Mouse (Mus musculus): ENCODE data around the gene Cacna1a. TPM values are rescaled to one million over a fixed set of nuclear protein-coding genes. Genes with fewer than 3 reads are reported as not detected.

Cacna1a gene
- polyA plus RNA-seq, 1 experiment from 2014 or later = 6.7 TPM

- Histone ChIP-seq H3K27ac (ENCODE audit: low read length) (no peak overlapping the region), H3K4me2 (replicated peaks; ENCODE audit: low read depth, low read length) (no peak overlapping the region), H3K27me3 (ENCODE audit: control insufficient read depth, insufficient read depth, low read length) (no peaks in the 10 kb centered on the region), H3K4me1 (ENCODE audit: control insufficient read depth, insufficient read depth, low read length) (no peaks in the 10 kb centered on the region), H3K9me3 (ENCODE audit: control insufficient read depth, low read depth, low read length) (no peaks in the 10 kb centered on the region), H3K4me3 (ENCODE audit: low read depth, low read length) (no peak overlapping the region), H3K9ac (replicated peaks; ENCODE audit: low read depth, low read length) (no peak overlapping the region), H3K36me3 (ENCODE audit: control insufficient read depth, insufficient read depth, low read length) (no peaks in the 10 kb centered on the region)
- 70% methylated on average over 10 of the region's 10 CpGs for WGBS
- ATAC-seq (ENCODE audit: insufficient number of reproducible peaks, insufficient read depth, low FRiP score, low read depth) = no peak
These were observed 47.1 kb downstream of the Cacna1a start for GRCm38 (mm10) chr8:84435370-84435769.

- 94% methylated on average over 7 of the region's 7 CpGs for WGBS
- no peak overlapping the region for H3K4me2 ChIP-seq (replicated peaks; ENCODE audit: low read depth, low read length)
- H3K9ac ChIP-seq (replicated peaks; ENCODE audit: low read depth, low read length) = no peak overlapping the region
- ATAC-seq (ENCODE audit: insufficient number of reproducible peaks, insufficient read depth, low FRiP score, low read depth) = no peak
- no peaks in the 10 kb centered on the region for H3K9me3 ChIP-seq (ENCODE audit: control insufficient read depth, low read depth, low read length)
- H3K27ac ChIP-seq (ENCODE audit: low read length) = no peak overlapping the region
- no peaks in the 10 kb centered on the region for H3K27me3 ChIP-seq (ENCODE audit: control insufficient read depth, insufficient read depth, low read length)
- H3K36me3 ChIP-seq (ENCODE audit: control insufficient read depth, insufficient read depth, low read length) = no peaks in the 10 kb centered on the region
- H3K4me3 ChIP-seq (ENCODE audit: low read depth, low read length) = no peak overlapping the region
- no peaks in the 10 kb centered on the region for H3K4me1 ChIP-seq (ENCODE audit: control insufficient read depth, insufficient read depth, low read length)
These were observed 51.6 kb downstream of the Cacna1a start for GRCm38 (mm10) chr8:84439813-84440212.

GRCm38 (mm10) chr8:84442043-84442442 lies 53.8 kb downstream of the Cacna1a start:
- ATAC-seq (ENCODE audit: insufficient number of reproducible peaks, insufficient read depth, low FRiP score, low read depth) = 0 out of 2 replicates have a peak, but pooled peaks have one; percentile 42
- H3K4me1 ChIP-seq (ENCODE audit: control insufficient read depth, insufficient read depth, low read length) = no peaks in the 10 kb centered on the region
- H3K9me3 ChIP-seq (ENCODE audit: control insufficient read depth, low read depth, low read length) = no peaks in the 10 kb centered on the region
- WGBS = 7% methylated on average over 1 of the region's 1 CpGs
- no peaks in the 10 kb centered on the region for H3K27me3 ChIP-seq (ENCODE audit: control insufficient read depth, insufficient read depth, low read length)
- no peaks in the 10 kb centered on the region for H3K36me3 ChIP-seq (ENCODE audit: control insufficient read depth, insufficient read depth, low read length)
- H3K4me2 ChIP-seq (replicated peaks; ENCODE audit: low read depth, low read length) = no peak overlapping the region
- H3K4me3 ChIP-seq (ENCODE audit: low read depth, low read length) = no peak overlapping the region
- H3K27ac ChIP-seq (ENCODE audit: low read length) = no peak overlapping the region
- H3K9ac ChIP-seq (replicated peaks; ENCODE audit: low read depth, low read length) = no peak overlapping the region

GRCm38 (mm10) chr8:84446571-84446991 lies 58.3 kb downstream of the Cacna1a start:
- Histone ChIP-seq H3K4me3 (ENCODE audit: low read depth, low read length) (no peak overlapping the region), H3K4me2 (replicated peaks; ENCODE audit: low read depth, low read length) (no peak overlapping the region), H3K9ac (replicated peaks; ENCODE audit: low read depth, low read length) (no peak overlapping the region), H3K4me1 (ENCODE audit: control insufficient read depth, insufficient read depth, low read length) (no peaks in the 10 kb centered on the region), H3K36me3 (ENCODE audit: control insufficient read depth, insufficient read depth, low read length) (no peaks in the 10 kb centered on the region), H3K27ac (ENCODE audit: low read length) (no peak overlapping the region), H3K27me3 (ENCODE audit: control insufficient read depth, insufficient read depth, low read length) (no peaks in the 10 kb centered on the region), H3K9me3 (ENCODE audit: control insufficient read depth, low read depth, low read length) (no peaks in the 10 kb centered on the region)
- 78% methylated on average over 9 of the region's 9 CpGs for WGBS
- no peak for ATAC-seq (ENCODE audit: insufficient number of reproducible peaks, insufficient read depth, low FRiP score, low read depth)

GRCm38 (mm10) chr8:84454532-84454931 lies 66.3 kb downstream of the Cacna1a start:
- ATAC-seq (ENCODE audit: insufficient number of reproducible peaks, insufficient read depth, low FRiP score, low read depth) = no peak
- H3K4me1 ChIP-seq (ENCODE audit: control insufficient read depth, insufficient read depth, low read length) = no peaks in the 10 kb centered on the region
- H3K36me3 ChIP-seq (ENCODE audit: control insufficient read depth, insufficient read depth, low read length) = no peaks in the 10 kb centered on the region
- no peaks in the 10 kb centered on the region for H3K9me3 ChIP-seq (ENCODE audit: control insufficient read depth, low read depth, low read length)
- H3K4me3 ChIP-seq (ENCODE audit: low read depth, low read length) = no peak overlapping the region
- no peak overlapping the region for H3K9ac ChIP-seq (replicated peaks; ENCODE audit: low read depth, low read length)
- H3K27ac ChIP-seq (ENCODE audit: low read length) = no peak overlapping the region
- WGBS = 28% methylated on average over 6 of the region's 6 CpGs
- H3K4me2 ChIP-seq (replicated peaks; ENCODE audit: low read depth, low read length) = no peak overlapping the region
- no peaks in the 10 kb centered on the region for H3K27me3 ChIP-seq (ENCODE audit: control insufficient read depth, insufficient read depth, low read length)

- H3K27me3 ChIP-seq (ENCODE audit: control insufficient read depth, insufficient read depth, low read length) = no peaks in the 10 kb centered on the region
- peaks cover 4% of the 10 kb centered on the region; the same call in 1 of the 2 replicates for H3K9me3 ChIP-seq (ENCODE audit: control insufficient read depth, low read depth, low read length)
- H3K36me3 ChIP-seq (ENCODE audit: control insufficient read depth, insufficient read depth, low read length) = no peaks in the 10 kb centered on the region
- H3K4me1 ChIP-seq (ENCODE audit: control insufficient read depth, insufficient read depth, low read length) = no peaks in the 10 kb centered on the region
- no peak overlapping the region for H3K27ac ChIP-seq (ENCODE audit: low read length)
- no peak overlapping the region for H3K4me2 ChIP-seq (replicated peaks; ENCODE audit: low read depth, low read length)
- ATAC-seq (ENCODE audit: insufficient number of reproducible peaks, insufficient read depth, low FRiP score, low read depth) = no peak
- no peak overlapping the region for H3K9ac ChIP-seq (replicated peaks; ENCODE audit: low read depth, low read length)
- WGBS = 68% methylated on average over 7 of the region's 7 CpGs
- H3K4me3 ChIP-seq (ENCODE audit: low read depth, low read length) = no peak overlapping the region
These were observed 70.6 kb downstream of the Cacna1a start for GRCm38 (mm10) chr8:84458853-84459252.

GRCm38 (mm10) chr8:84459276-84459675 lies 71.0 kb downstream of the Cacna1a start:
- 24% methylated on average over 5 of the region's 5 CpGs for WGBS
- no peak for ATAC-seq (ENCODE audit: insufficient number of reproducible peaks, insufficient read depth, low FRiP score, low read depth)

GRCm38 (mm10) chr8:84460698-84461097 lies 72.5 kb downstream of the Cacna1a start:
- no peak overlapping the region for H3K4me3 ChIP-seq (ENCODE audit: low read depth, low read length)
- H3K9me3 ChIP-seq (ENCODE audit: control insufficient read depth, low read depth, low read length) = peaks cover 4% of the 10 kb centered on the region; the same call in 1 of the 2 replicates
- H3K4me2 ChIP-seq (replicated peaks; ENCODE audit: low read depth, low read length) = no peak overlapping the region
- H3K4me1 ChIP-seq (ENCODE audit: control insufficient read depth, insufficient read depth, low read length) = no peaks in the 10 kb centered on the region
- WGBS = 57% methylated on average over 2 of the region's 2 CpGs
- H3K9ac ChIP-seq (replicated peaks; ENCODE audit: low read depth, low read length) = no peak overlapping the region
- no peak overlapping the region for H3K27ac ChIP-seq (ENCODE audit: low read length)
- no peaks in the 10 kb centered on the region for H3K27me3 ChIP-seq (ENCODE audit: control insufficient read depth, insufficient read depth, low read length)
- no peak for ATAC-seq (ENCODE audit: insufficient number of reproducible peaks, insufficient read depth, low FRiP score, low read depth)
- no peaks in the 10 kb centered on the region for H3K36me3 ChIP-seq (ENCODE audit: control insufficient read depth, insufficient read depth, low read length)

More at GRCm38 (mm10) chr8:84459276-84459675, 71.0 kb downstream of the Cacna1a start:
- Histone ChIP-seq H3K9ac (replicated peaks; ENCODE audit: low read depth, low read length) (no peak overlapping the region), H3K9me3 (ENCODE audit: control insufficient read depth, low read depth, low read length) (peaks cover 4% of the 10 kb centered on the region; the same call in 1 of the 2 replicates), H3K4me2 (replicated peaks; ENCODE audit: low read depth, low read length) (no peak overlapping the region), H3K4me3 (ENCODE audit: low read depth, low read length) (no peak overlapping the region), H3K27me3 (ENCODE audit: control insufficient read depth, insufficient read depth, low read length) (no peaks in the 10 kb centered on the region), H3K4me1 (ENCODE audit: control insufficient read depth, insufficient read depth, low read length) (no peaks in the 10 kb centered on the region), H3K27ac (ENCODE audit: low read length) (no peak overlapping the region), H3K36me3 (ENCODE audit: control insufficient read depth, insufficient read depth, low read length) (no peaks in the 10 kb centered on the region)

GRCm38 (mm10) chr8:84466932-84467331 lies 78.7 kb downstream of the Cacna1a start:
- Histone ChIP-seq H3K27ac (ENCODE audit: low read length) (no peak overlapping the region), H3K4me1 (ENCODE audit: control insufficient read depth, insufficient read depth, low read length) (no peaks in the 10 kb centered on the region), H3K4me3 (ENCODE audit: low read depth, low read length) (no peak overlapping the region), H3K36me3 (ENCODE audit: control insufficient read depth, insufficient read depth, low read length) (no peaks in the 10 kb centered on the region), H3K9me3 (ENCODE audit: control insufficient read depth, low read depth, low read length) (peaks cover 4% of the 10 kb centered on the region; the same call in 1 of the 2 replicates), H3K4me2 (replicated peaks; ENCODE audit: low read depth, low read length) (no peak overlapping the region), H3K9ac (replicated peaks; ENCODE audit: low read depth, low read length) (no peak overlapping the region), H3K27me3 (ENCODE audit: control insufficient read depth, insufficient read depth, low read length) (no peaks in the 10 kb centered on the region)
- 82% methylated on average over 1 of the region's 1 CpGs for WGBS
- ATAC-seq (ENCODE audit: insufficient number of reproducible peaks, insufficient read depth, low FRiP score, low read depth) = no peak
